Mouse (Mus musculus) cortical plate, adult 2 months (tissue): ENCODE measurements around the gene Mtx3.

Experiments used
- CTCF ChIP-seq: fragments of 200-500 bp; IDR thresholded peaks from 2 replicates; pipeline ENCODE4 v1.5.1; 2011; ENCODE audit warnings: mild to moderate bottlenecking, control low read depth, low read length; ENCODE audit not compliant: insufficient read depth; ENCODE audit errors: extremely low read depth
- POLR2A ChIP-seq: fragments of 200-500 bp; IDR thresholded peaks from 2 replicates; pipeline ENCODE4 v1.6.1; 2011; ENCODE audit warnings: mild to moderate bottlenecking, low read length, control low read depth; ENCODE audit not compliant: insufficient read depth; ENCODE audit errors: extremely low read depth

DNA sequence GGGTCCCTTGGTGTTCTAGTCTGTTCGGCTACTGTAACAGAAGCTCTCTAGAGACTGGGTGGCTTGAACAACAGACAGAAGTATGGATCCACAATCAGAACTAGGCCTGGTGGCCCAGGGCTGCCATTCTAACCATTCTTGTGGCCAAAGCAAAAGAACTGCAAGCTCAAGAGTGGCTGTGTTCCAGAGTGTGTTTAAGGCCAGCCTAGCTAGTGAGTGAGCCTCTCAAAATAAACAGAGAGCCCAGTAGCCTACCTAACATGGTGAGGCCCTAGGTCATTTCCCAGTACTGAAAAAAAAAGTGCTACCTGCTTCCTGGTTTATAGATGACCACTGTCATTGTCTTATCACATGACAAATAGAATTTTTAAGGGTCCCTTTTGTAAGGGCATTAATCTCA lies 39.6 kb downstream of the Mtx3 start:
- TF ChIP-seq POLR2A (no peak), CTCF (no peak)
